Mouse (Mus musculus) right cerebral cortex, postnatal 10 days (tissue): ENCODE measurements around the gene Slc4a3.
A peak's percentile ranks its signal among the peaks of the same experiment; 100 is the strongest.

Source experiments
- DNase-seq, 2 experiments: peaks; one replicate each; pipeline ENCODE4 v3.0.0; 2021; ENCODE audit warnings: low spot score in 2 of 2

Slc4a3 gene

GRCm38 (mm10) chr1:75545965-75546956 lies at the start of gene Slc4a3:
Gene Slc4a3, plus strand, starts transcription at chr1:75546266.
- peak; percentile 72 to 74 for DNase-seq

- no peak for DNase-seq
Observed at GRCm38 (mm10) chr1:75498897-75499296, 47.2 kb upstream of the Slc4a3 start.

GRCm38 (mm10) chr1:75499441-75499840 lies 46.6 kb upstream of the Slc4a3 start:
- DNase-seq: no peak

GRCm38 (mm10) chr1:75501905-75502304 lies 44.2 kb upstream of the Slc4a3 start:
- DNase-seq: no peak

GRCm38 (mm10) chr1:75502945-75503650 lies 43.0 kb upstream of the Slc4a3 start:
- no peak for DNase-seq

GRCm38 (mm10) chr1:75503651-75503980 lies 42.5 kb upstream of the Slc4a3 start:
- DNase-seq: peak in 1 of 2 experiments; percentile 33

GRCm38 (mm10) chr1:75504256-75505045 lies 41.6 kb upstream of the Slc4a3 start:
- peak in 1 of 2 experiments; percentile 48 for DNase-seq

- DNase-seq: peak; percentile 87 to 90
Observed at GRCm38 (mm10) chr1:75505159-75505955, 40.7 kb upstream of the Slc4a3 start.

- peak; percentile 75 to 79 for DNase-seq
Observed at GRCm38 (mm10) chr1:75505956-75506831, 39.9 kb upstream of the Slc4a3 start, which contains the start of gene Obsl1. Gene Obsl1, minus strand, starts transcription at chr1:75506452.

GRCm38 (mm10) chr1:75507006-75507405 lies 39.1 kb upstream of the Slc4a3 start, which contains the start of gene Inha:
Gene Inha, plus strand, starts transcription at chr1:75507077.
- DNase-seq: peak in 1 of 2 experiments; percentile 47

- no peak for DNase-seq
Observed at GRCm38 (mm10) chr1:75509586-75509985, 36.5 kb upstream of the Slc4a3 start.

GRCm38 (mm10) chr1:75510154-75510553 lies 35.9 kb upstream of the Slc4a3 start:
- no peak for DNase-seq

- no peak for DNase-seq
Observed at GRCm38 (mm10) chr1:75511437-75512210, 34.4 kb upstream of the Slc4a3 start.

- DNase-seq: no peak
Observed at GRCm38 (mm10) chr1:75512550-75512949, 33.5 kb upstream of the Slc4a3 start.

GRCm38 (mm10) chr1:75516703-75517380 lies 29.2 kb upstream of the Slc4a3 start:
- no peak for DNase-seq

- DNase-seq: no peak
Observed at GRCm38 (mm10) chr1:75517984-75518383, 28.1 kb upstream of the Slc4a3 start.

- DNase-seq: no peak
Observed at GRCm38 (mm10) chr1:75518427-75518826, 27.6 kb upstream of the Slc4a3 start.

GRCm38 (mm10) chr1:75519576-75519975 lies 26.5 kb upstream of the Slc4a3 start:
- no peak for DNase-seq
